Mouse (Mus musculus) brain, embryonic 18.5 days (tissue): ENCODE measurements around the gene Cyp2d40.
"Not testable (repeated sequence)": the region's sequence is repeated elsewhere in the genome, so short reads cannot be mapped to it uniquely, and the experiment has no call there.

Source experiments
- DNase-seq: peaks from one replicate; pipeline ENCODE4 v3.0.0-alpha.2; 2012; ENCODE audit warnings: low read depth, low spot score

The Cyp2d40 gene

GRCm38 (mm10) chr15:82763631-82764420 is at the start of gene Cyp2d40:
Gene Cyp2d40, minus strand, starts transcription at chr15:82764183.
- DNase-seq = no peak

GRCm38 (mm10) chr15:82810556-82810955 is 46.6 kb upstream of the Cyp2d40 start:
- no peak for DNase-seq

GRCm38 (mm10) chr15:82809511-82809910 is 45.5 kb upstream of the Cyp2d40 start:
- no peak for DNase-seq

- DNase-seq = no peak
Measured at GRCm38 (mm10) chr15:82806969-82807763, 43.2 kb upstream of the Cyp2d40 start.

- peak; percentile 32 for DNase-seq
Measured at GRCm38 (mm10) chr15:82804708-82805639, 41.0 kb upstream of the Cyp2d40 start.

- DNase-seq = no peak
Measured at GRCm38 (mm10) chr15:82795936-82796440, 32.0 kb upstream of the Cyp2d40 start.

GRCm38 (mm10) chr15:82794277-82794676 is 30.3 kb upstream of the Cyp2d40 start, which contains the start of gene Cyp2d26:
Gene Cyp2d26, minus strand, starts transcription at chr15:82794294.
- DNase-seq = no peak

- no peak for DNase-seq
Measured at GRCm38 (mm10) chr15:82793868-82794267, 29.9 kb upstream of the Cyp2d40 start.

- DNase-seq = no peak
Measured at GRCm38 (mm10) chr15:82793454-82793853, 29.5 kb upstream of the Cyp2d40 start.

GRCm38 (mm10) chr15:82792566-82792965 is 28.6 kb upstream of the Cyp2d40 start:
- DNase-seq = no peak

GRCm38 (mm10) chr15:82784581-82784980 is 20.6 kb upstream of the Cyp2d40 start:
- no peak for DNase-seq

- DNase-seq = no peak
Measured at GRCm38 (mm10) chr15:82783800-82784199, 19.8 kb upstream of the Cyp2d40 start.

- not testable (repeated sequence) for DNase-seq
Measured at GRCm38 (mm10) chr15:82777856-82778255, 13.9 kb upstream of the Cyp2d40 start.

- DNase-seq = no peak
Measured at GRCm38 (mm10) chr15:82765943-82766342, 2.0 kb upstream of the Cyp2d40 start.

- DNase-seq = no peak
Measured at GRCm38 (mm10) chr15:82764881-82765280, 898 bp upstream of the Cyp2d40 start.

GRCm38 (mm10) chr15:82748141-82748540 is 15.8 kb downstream of the Cyp2d40 start:
- DNase-seq = no peak

- no peak for DNase-seq
Measured at GRCm38 (mm10) chr15:82747516-82747915, 16.5 kb downstream of the Cyp2d40 start.

GRCm38 (mm10) chr15:82733331-82733925 is 30.6 kb downstream of the Cyp2d40 start:
- not testable (repeated sequence) for DNase-seq
